Mouse (Mus musculus): Measurements from ENCODE around the gene Kcnk5. TPM values are rescaled to one million over a fixed set of nuclear protein-coding genes. Genes with fewer than 3 reads are reported as not detected.

Gene Kcnk5
- polyA plus RNA-seq, 1 experiment from 2014 or later = 6.2 TPM

- Histone ChIP-seq H3K9ac (no peak overlapping the region), H3K27me3 (no peaks in the 10 kb centered on the region), H3K4me2 (no peak overlapping the region), H3K9me3 (replicated peaks) (no peaks in the 10 kb centered on the region), H3K4me3 (replicated peaks) (no peak overlapping the region), H3K27ac (no peak overlapping the region), H3K4me1 (replicated peaks) (peaks cover 2% of the 10 kb centered on the region), H3K36me3 (peaks cover 74% of the 10 kb centered on the region)
- no peak for ATAC-seq (ENCODE audit: low read depth)
- 80% methylated on average over 4 of the region's 4 CpGs for whole genome bisulfite sequencing (ENCODE audit: insufficient replicate concordance)
- DNase-seq = no peak
Observed at GRCm38 (mm10) chr14:20144093-20144492, 37.5 kb downstream of the Kcnk5 start.

- no peaks in the 10 kb centered on the region for H3K27me3 ChIP-seq
- H3K9me3 ChIP-seq (replicated peaks) = no peaks in the 10 kb centered on the region
- no peak within 1 kb of the TSS for H3K4me3 ChIP-seq (replicated peaks)
- 75% methylated on average over 16 of the region's 16 CpGs for WGBS (ENCODE audit: insufficient replicate concordance)
- no peak for ATAC-seq (ENCODE audit: low read depth)
- H3K9ac ChIP-seq = no peak within 1 kb of the TSS
- H3K4me1 ChIP-seq (replicated peaks) = no peaks in the 10 kb centered on the region
- DNase-seq = no peak
- H3K27ac ChIP-seq = no peak within 1 kb of the TSS
- peaks cover 51% of the 10 kb centered on the region for H3K36me3 ChIP-seq
- H3K4me2 ChIP-seq = no peak within 1 kb of the TSS
Observed at GRCm38 (mm10) chr14:20138484-20139355, 42.9 kb downstream of the Kcnk5 start, which contains the start of gene Saysd1. Gene Saysd1 (minus strand): TSS chr14:20138534.

GRCm38 (mm10) chr14:20134965-20135671 is 46.5 kb downstream of the Kcnk5 start:
- Histone ChIP-seq H3K9me3 (replicated peaks) (no peaks in the 10 kb centered on the region), H3K9ac (no peak overlapping the region), H3K4me3 (replicated peaks) (no peak overlapping the region), H3K4me2 (no peak overlapping the region), H3K27me3 (no peaks in the 10 kb centered on the region), H3K4me1 (replicated peaks) (no peaks in the 10 kb centered on the region), H3K36me3 (peaks cover 15% of the 10 kb centered on the region), H3K27ac (no peak overlapping the region)
- 78% methylated on average over 10 of the region's 10 CpGs for WGBS (ENCODE audit: insufficient replicate concordance)
- ATAC-seq (ENCODE audit: low read depth) (no peak), DNase-seq (no peak)

GRCm38 (mm10) chr14:20128162-20128561 is 53.4 kb downstream of the Kcnk5 start:
- H3K4me1 ChIP-seq (replicated peaks) = no peaks in the 10 kb centered on the region; the same call in 1 of the 2 replicates
- H3K9me3 ChIP-seq (replicated peaks) = no peaks in the 10 kb centered on the region
- DNase-seq = no peak
- 74% methylated on average over 6 of the region's 6 CpGs for WGBS (ENCODE audit: insufficient replicate concordance)
- ATAC-seq (ENCODE audit: low read depth) = no peak
- no peak overlapping the region for H3K9ac ChIP-seq
- H3K4me2 ChIP-seq = no peak overlapping the region
- H3K36me3 ChIP-seq = no peaks in the 10 kb centered on the region
- H3K27ac ChIP-seq = no peak overlapping the region
- H3K4me3 ChIP-seq (replicated peaks) = no peak overlapping the region
- no peaks in the 10 kb centered on the region for H3K27me3 ChIP-seq

GRCm38 (mm10) chr14:20127406-20128087 is 54.1 kb downstream of the Kcnk5 start:
- WGBS (ENCODE audit: insufficient replicate concordance) = 67% methylated on average over 15 of the region's 15 CpGs
- Histone ChIP-seq H3K4me2 (no peak overlapping the region), H3K36me3 (no peaks in the 10 kb centered on the region), H3K9ac (no peak overlapping the region), H3K27ac (no peak overlapping the region), H3K9me3 (replicated peaks) (no peaks in the 10 kb centered on the region), H3K4me1 (replicated peaks) (no peaks in the 10 kb centered on the region; the same call in 1 of the 2 replicates), H3K27me3 (no peaks in the 10 kb centered on the region), H3K4me3 (replicated peaks) (no peak overlapping the region)
- DNase-seq (no peak), ATAC-seq (ENCODE audit: low read depth) (no peak)

- DNase-seq = no peak
- WGBS (ENCODE audit: insufficient replicate concordance) = 22% methylated on average over 5 of the region's 5 CpGs
- Histone ChIP-seq H3K4me1 (replicated peaks) (peaks cover 7% of the 10 kb centered on the region), H3K4me2 (no peak overlapping the region), H3K9ac (no peak overlapping the region), H3K27me3 (no peaks in the 10 kb centered on the region), H3K4me3 (replicated peaks) (no peak overlapping the region), H3K9me3 (replicated peaks) (no peaks in the 10 kb centered on the region), H3K36me3 (no peaks in the 10 kb centered on the region), H3K27ac (no peak overlapping the region)
- ATAC-seq (ENCODE audit: low read depth) = no peak
Observed at GRCm38 (mm10) chr14:20120868-20121267, 60.7 kb downstream of the Kcnk5 start.

GRCm38 (mm10) chr14:20120012-20120411 is 61.6 kb downstream of the Kcnk5 start:
- no peak for ATAC-seq (ENCODE audit: low read depth)
- no peaks in the 10 kb centered on the region for H3K9me3 ChIP-seq (replicated peaks)
- WGBS (ENCODE audit: insufficient replicate concordance) = 84% methylated on average over 11 of the region's 11 CpGs
- H3K27me3 ChIP-seq = no peaks in the 10 kb centered on the region
- DNase-seq = no peak
- peaks cover 7% of the 10 kb centered on the region for H3K4me1 ChIP-seq (replicated peaks)
- H3K9ac ChIP-seq = no peak overlapping the region
- no peaks in the 10 kb centered on the region for H3K36me3 ChIP-seq
- H3K4me2 ChIP-seq = no peak overlapping the region
- H3K27ac ChIP-seq = no peak overlapping the region
- H3K4me3 ChIP-seq (replicated peaks) = no peak overlapping the region

GRCm38 (mm10) chr14:20116149-20116605 is 65.4 kb downstream of the Kcnk5 start:
- no peak for DNase-seq
- H3K27ac ChIP-seq = no peak overlapping the region

GRCm38 (mm10) chr14:20114951-20115350 is 66.7 kb downstream of the Kcnk5 start:
- Histone ChIP-seq H3K4me2 (no peak overlapping the region), H3K4me3 (replicated peaks) (no peak overlapping the region), H3K4me1 (replicated peaks) (peaks cover 19% of the 10 kb centered on the region), H3K27me3 (no peaks in the 10 kb centered on the region), H3K36me3 (no peaks in the 10 kb centered on the region), H3K9me3 (replicated peaks) (no peaks in the 10 kb centered on the region), H3K27ac (no peak overlapping the region), H3K9ac (no peak overlapping the region)
- ATAC-seq (ENCODE audit: low read depth) = no peak
- 62% methylated on average over 6 of the region's 6 CpGs for WGBS (ENCODE audit: insufficient replicate concordance)
- DNase-seq = no peak

More at GRCm38 (mm10) chr14:20116149-20116605, 65.4 kb downstream of the Kcnk5 start:
- no peaks in the 10 kb centered on the region for H3K9me3 ChIP-seq (replicated peaks)
- peaks cover 19% of the 10 kb centered on the region for H3K4me1 ChIP-seq (replicated peaks)
- H3K27me3 ChIP-seq = no peaks in the 10 kb centered on the region
- no peak overlapping the region for H3K4me3 ChIP-seq (replicated peaks)
- H3K4me2 ChIP-seq = no peak overlapping the region
- no peak for ATAC-seq (ENCODE audit: low read depth)
- H3K36me3 ChIP-seq = no peaks in the 10 kb centered on the region
- no peak overlapping the region for H3K9ac ChIP-seq
- WGBS (ENCODE audit: insufficient replicate concordance) = 52% methylated on average over 9 of the region's 9 CpGs

GRCm38 (mm10) chr14:20113964-20114363 is 67.6 kb downstream of the Kcnk5 start:
- no peak overlapping the region for H3K9ac ChIP-seq
- DNase-seq (peak; percentile 55), ATAC-seq (ENCODE audit: low read depth) (peak; percentile 56)
- H3K9me3 ChIP-seq (replicated peaks) = no peaks in the 10 kb centered on the region
- WGBS (ENCODE audit: insufficient replicate concordance) = 4% methylated on average over 6 of the region's 6 CpGs
- H3K4me3 ChIP-seq (replicated peaks) = no peak overlapping the region
- H3K27ac ChIP-seq = no peak overlapping the region
- H3K27me3 ChIP-seq = no peaks in the 10 kb centered on the region
- no peaks in the 10 kb centered on the region for H3K36me3 ChIP-seq
- peaks cover 19% of the 10 kb centered on the region for H3K4me1 ChIP-seq (replicated peaks)
- H3K4me2 ChIP-seq = no peak overlapping the region
